Mouse (Mus musculus) myocyte (in vitro differentiated cells): ENCODE data around the gene Smap2.

Experiments
- CEBPB ChIP-seq: IDR thresholded peaks from 2 replicates; pipeline ENCODE4 v1.6.1; 2011; ENCODE audit warnings: mild to moderate bottlenecking, moderate library complexity; ENCODE audit not compliant: poor library complexity, insufficient read depth, severe bottlenecking
- E2F4 ChIP-seq: IDR thresholded peaks from one replicate; pipeline ENCODE4 v1.6.1; 2011; ENCODE audit warnings: mild to moderate bottlenecking, control low read depth, moderate library complexity; ENCODE audit not compliant: insufficient read depth
- MAX ChIP-seq: IDR thresholded peaks from one replicate; pipeline ENCODE4 v1.6.1; 2011; ENCODE audit warnings: low read depth, mild to moderate bottlenecking, control low read depth
- MYOD1 ChIP-seq, 3 experiments: IDR thresholded peaks; one replicate each; pipeline ENCODE4 v1.6.1; 2011; ENCODE audit warnings: control low read depth in 2 of 3, low read depth in 2 of 3, mild to moderate bottlenecking in 2 of 3, moderate library complexity in 1 of 3; ENCODE audit not compliant: insufficient read length in 2 of 3, control insufficient read depth in 1 of 3
- MYOG ChIP-seq, 3 experiments: IDR thresholded peaks; one replicate each; pipeline ENCODE4 v1.6.1; 2011; ENCODE audit warnings: control low read depth in 2 of 3, low read depth in 2 of 3, mild to moderate bottlenecking in 2 of 3; ENCODE audit not compliant: insufficient read length in 2 of 3, control insufficient read depth in 1 of 3, insufficient read depth in 1 of 3
- POLR2A ChIP-seq: IDR thresholded peaks from one replicate; pipeline ENCODE4 v1.6.1; 2011; ENCODE audit warnings: low read depth, mild to moderate bottlenecking, control low read depth, moderate library complexity; ENCODE audit not compliant: insufficient read length
- POLR2AphosphoS2 ChIP-seq: IDR thresholded peaks from one replicate; pipeline ENCODE4 v1.6.1; 2011; ENCODE audit warnings: low read depth, control low read depth; ENCODE audit not compliant: insufficient read length
- SRF ChIP-seq: IDR thresholded peaks from one replicate; pipeline ENCODE4 v1.6.1; 2011; ENCODE audit warnings: low read depth; ENCODE audit not compliant: control insufficient read depth, insufficient read length
- TCF12 ChIP-seq: IDR thresholded peaks from one replicate; pipeline ENCODE4 v1.6.1; 2011; ENCODE audit warnings: mild to moderate bottlenecking, control low read depth; ENCODE audit not compliant: poor library complexity, insufficient read depth, severe bottlenecking
- USF1 ChIP-seq: IDR thresholded peaks from one replicate; pipeline ENCODE4 v1.6.1; 2011; ENCODE audit warnings: low read depth, mild to moderate bottlenecking, control low read depth, moderate library complexity

DNA sequence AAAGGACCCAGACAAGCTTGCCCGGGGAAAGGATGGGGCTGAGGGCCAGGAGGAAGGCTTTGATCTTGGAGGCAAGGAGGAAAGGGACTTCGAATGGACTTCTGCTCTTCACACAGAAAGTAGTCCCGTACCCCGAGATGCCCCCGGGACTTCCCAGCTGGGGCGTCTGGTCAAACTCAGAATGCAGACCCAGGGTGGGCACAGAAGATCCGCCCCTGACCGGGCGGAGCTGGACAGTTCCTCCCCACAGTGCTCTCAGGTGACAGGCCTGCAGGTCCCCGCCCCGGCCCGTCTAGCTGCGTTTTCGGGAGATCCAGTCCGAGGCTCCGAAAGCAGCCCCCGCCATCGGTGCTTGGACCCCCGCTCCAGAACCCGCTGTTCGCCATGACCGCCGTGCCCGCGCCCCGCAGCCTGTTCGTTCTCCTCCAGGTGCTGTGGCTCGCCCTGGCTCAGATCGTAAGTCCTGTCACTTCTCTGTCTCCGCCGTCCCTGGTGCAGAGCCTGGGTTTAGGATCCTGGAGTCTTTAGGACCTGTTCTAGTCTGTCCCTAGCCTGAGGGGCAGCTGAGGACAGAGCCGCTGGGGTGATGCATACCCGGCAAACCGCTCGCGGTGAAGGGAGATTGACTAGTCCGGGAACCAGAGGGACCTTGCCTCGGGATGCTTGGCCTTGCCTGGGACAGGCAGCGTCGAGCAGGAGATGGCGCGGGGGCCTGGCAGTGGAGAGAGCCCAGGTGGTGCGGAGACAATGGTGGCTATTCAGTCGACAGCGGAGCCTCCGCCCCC, 22.5 kb upstream of the Smap2 start, which contains the start of gene Col9a2:
- no peak for TF ChIP-seq POLR2A
- no peak for TF ChIP-seq TCF12
- no peak for TF ChIP-seq POLR2AphosphoS2
- no peak for TF ChIP-seq MYOG (IDR thresholded peaks at IDR 0.05; ENCODE audit: control insufficient read depth in 1 of 3, insufficient read depth in 1 of 3, insufficient read length in 2 of 3, low read depth in 2 of 3)
- TF ChIP-seq E2F4, result no peak
- TF ChIP-seq USF1, result no peak
- no peak for TF ChIP-seq MYOD1 (IDR thresholded peaks at IDR 0.05; ENCODE audit: control insufficient read depth in 1 of 3, insufficient read length in 2 of 3, low read depth in 2 of 3)
- no peak for TF ChIP-seq MAX
- TF ChIP-seq SRF, result no peak
- no peak for TF ChIP-seq CEBPB
